Mouse (Mus musculus): ENCODE measurements at regions not wholly inside any gene's neighbourhood (a gene's known extent, or its start where the extent isn't known, plus 50 kb on each side); places are given as distances from the start of the nearest gene placed in this dataset.
"Not testable (repeated sequence)": the region's sequence is repeated elsewhere in the genome, so short reads cannot be mapped to it uniquely, and the experiment has no call there.

DNA sequence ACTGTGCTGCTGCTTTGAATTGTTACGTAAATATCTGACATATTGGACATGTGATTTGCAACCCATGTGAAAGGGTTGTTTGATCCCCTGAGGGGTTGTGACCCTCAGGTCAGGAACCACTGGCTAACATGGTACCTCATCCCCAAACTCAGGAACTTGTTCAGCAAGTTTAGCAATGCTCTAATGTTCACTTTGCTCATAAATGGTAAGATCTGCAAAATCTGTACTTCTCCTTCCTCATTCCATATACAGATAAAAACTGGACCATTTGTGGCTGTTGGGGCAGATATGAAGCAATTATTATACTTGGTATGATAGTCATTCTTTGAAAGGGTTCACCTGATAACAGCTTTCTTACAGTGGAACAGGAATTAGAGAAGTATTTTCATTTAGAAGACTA lies 463.7 kb upstream of the Acvr2a start:
- no peak for TF ChIP-seq POLR2A (IDR thresholded peaks at IDR 0.05; ENCODE audit: extremely low read depth, insufficient read depth, low read length)
- Histone ChIP-seq H3K4me1 (ENCODE audit: control insufficient read depth, insufficient read depth, low read length) (no peaks in the 10 kb centered on the region), H3K27ac (ENCODE audit: insufficient read depth, low read length) (no peak overlapping the region), H3K4me3 (ENCODE audit: insufficient read depth, low read length) (no peak overlapping the region)

- not testable (repeated sequence) for H3K4me3 ChIP-seq (ENCODE audit: insufficient read depth, low read length); H3K4me1 ChIP-seq (ENCODE audit: control insufficient read depth, insufficient read depth, low read length); H3K27ac ChIP-seq (ENCODE audit: insufficient read depth, low read length)
Measured at GRCm38 (mm10) chr2:48371572-48371971, 442.3 kb upstream of the Acvr2a start.

DNA sequence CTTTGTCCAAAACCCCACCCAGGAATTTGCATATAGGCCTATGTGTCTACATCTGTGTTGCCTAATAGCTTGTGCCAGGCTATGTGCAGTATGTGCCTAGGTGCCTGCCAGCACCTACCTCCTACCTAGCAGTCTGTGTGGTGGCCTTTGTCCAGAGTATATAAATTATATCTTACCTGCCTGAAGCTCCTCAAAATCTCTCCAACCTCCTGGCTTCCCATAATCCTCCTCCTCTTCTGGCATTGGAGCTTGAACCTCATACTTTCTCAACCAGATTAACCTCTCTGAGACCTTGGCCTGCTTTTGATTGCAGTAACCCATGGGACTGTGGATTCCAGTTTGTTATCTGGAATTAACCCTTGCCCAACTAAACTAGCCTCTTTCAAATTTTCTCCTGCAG lies 440.8 kb upstream of the Acvr2a start:
- Histone ChIP-seq H3K27ac (ENCODE audit: insufficient read depth, low read length) (no peak overlapping the region), H3K4me3 (ENCODE audit: insufficient read depth, low read length) (no peak overlapping the region), H3K4me1 (ENCODE audit: control insufficient read depth, insufficient read depth, low read length) (no peaks in the 10 kb centered on the region)
- TF ChIP-seq POLR2A (IDR thresholded peaks at IDR 0.05; ENCODE audit: extremely low read depth, insufficient read depth, low read length) (no peak), CTCF (IDR thresholded peaks at IDR 0.05; ENCODE audit: extremely low read depth, insufficient read depth, low read length) (no peak)

DNA sequence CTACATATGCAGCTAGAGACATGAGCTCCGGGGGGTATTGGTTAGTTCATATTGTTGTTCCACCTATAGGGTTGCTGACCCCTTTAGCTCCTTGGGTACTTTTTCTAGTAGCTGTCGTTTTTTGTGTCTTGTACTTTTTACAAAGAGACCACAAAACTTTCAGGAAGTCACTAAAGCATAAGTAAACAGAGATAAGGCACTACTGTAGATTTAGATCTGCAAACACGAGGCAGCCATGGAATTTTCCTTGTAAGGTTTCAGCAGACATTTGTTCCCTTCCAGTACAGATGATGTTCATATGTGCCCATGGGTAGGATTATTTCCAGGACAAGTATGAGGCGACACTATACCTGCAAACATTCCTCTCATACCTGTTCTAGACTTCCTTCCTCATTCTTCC lies 439.6 kb upstream of the Acvr2a start:
- no peaks in the 10 kb centered on the region for H3K4me1 ChIP-seq (ENCODE audit: control insufficient read depth, insufficient read depth, low read length)
- H3K4me3 ChIP-seq (ENCODE audit: insufficient read depth, low read length), result no peak overlapping the region
- no peak for TF ChIP-seq CTCF (IDR thresholded peaks at IDR 0.05; ENCODE audit: extremely low read depth, insufficient read depth, low read length)
- TF ChIP-seq POLR2A (IDR thresholded peaks at IDR 0.05; ENCODE audit: extremely low read depth, insufficient read depth, low read length), result no peak
- no peak overlapping the region for H3K27ac ChIP-seq (ENCODE audit: insufficient read depth, low read length)

DNA sequence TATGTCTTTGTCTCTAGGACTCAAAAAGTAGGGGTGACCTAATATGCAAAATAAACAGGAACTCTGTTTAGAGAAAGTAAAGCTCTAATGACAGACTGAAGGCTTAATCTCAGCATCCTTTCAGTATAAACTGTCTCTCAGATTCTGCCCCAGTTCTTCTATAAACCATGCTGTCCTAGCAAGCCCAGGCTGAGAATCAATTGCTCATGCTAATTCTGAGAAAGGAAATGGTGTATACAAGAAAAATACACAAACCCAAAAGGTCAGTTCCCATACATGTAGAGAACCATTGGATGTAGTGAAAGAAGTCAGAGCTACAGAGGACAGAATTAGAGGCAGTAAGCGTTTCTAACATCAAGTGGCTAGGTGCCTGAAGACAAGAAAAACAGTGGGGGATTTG lies 435.7 kb upstream of the Acvr2a start:
- TF ChIP-seq CTCF (IDR thresholded peaks at IDR 0.05; ENCODE audit: extremely low read depth, insufficient read depth, low read length) (no peak), POLR2A (IDR thresholded peaks at IDR 0.05; ENCODE audit: extremely low read depth, insufficient read depth, low read length) (no peak)
- Histone ChIP-seq H3K4me1 (ENCODE audit: control insufficient read depth, insufficient read depth, low read length) (no peaks in the 10 kb centered on the region), H3K4me3 (ENCODE audit: insufficient read depth, low read length) (no peak overlapping the region), H3K27ac (ENCODE audit: insufficient read depth, low read length) (no peak overlapping the region)

GRCm38 (mm10) chr2:48378749-48379148 lies 435.2 kb upstream of the Acvr2a start:
- no peak overlapping the region for H3K27ac ChIP-seq (ENCODE audit: insufficient read depth, low read length)
- no peak for TF ChIP-seq CTCF (IDR thresholded peaks at IDR 0.05; ENCODE audit: extremely low read depth, insufficient read depth, low read length)
- TF ChIP-seq POLR2A (IDR thresholded peaks at IDR 0.05; ENCODE audit: extremely low read depth, insufficient read depth, low read length), result no peak
- H3K4me3 ChIP-seq (ENCODE audit: insufficient read depth, low read length), result no peak overlapping the region
- H3K4me1 ChIP-seq (ENCODE audit: control insufficient read depth, insufficient read depth, low read length), result no peaks in the 10 kb centered on the region

GRCm38 (mm10) chr2:48380140-48380539 lies 433.8 kb upstream of the Acvr2a start:
- Histone ChIP-seq H3K27ac (ENCODE audit: insufficient read depth, low read length) (no peak overlapping the region), H3K4me3 (ENCODE audit: insufficient read depth, low read length) (no peak overlapping the region), H3K4me1 (ENCODE audit: control insufficient read depth, insufficient read depth, low read length) (no peaks in the 10 kb centered on the region)
- TF ChIP-seq CTCF (IDR thresholded peaks at IDR 0.05; ENCODE audit: extremely low read depth, insufficient read depth, low read length), result no peak
- no peak for TF ChIP-seq POLR2A (IDR thresholded peaks at IDR 0.05; ENCODE audit: extremely low read depth, insufficient read depth, low read length)

GRCm38 (mm10) chr2:48380786-48381185 lies 433.1 kb upstream of the Acvr2a start:
- H3K4me1 ChIP-seq (ENCODE audit: control insufficient read depth, insufficient read depth, low read length), result no peaks in the 10 kb centered on the region
- no peak overlapping the region for H3K4me3 ChIP-seq (ENCODE audit: insufficient read depth, low read length)
- TF ChIP-seq CTCF (IDR thresholded peaks at IDR 0.05; ENCODE audit: extremely low read depth, insufficient read depth, low read length) (no peak), POLR2A (IDR thresholded peaks at IDR 0.05; ENCODE audit: extremely low read depth, insufficient read depth, low read length) (no peak)
- H3K27ac ChIP-seq (ENCODE audit: insufficient read depth, low read length), result no peak overlapping the region

GRCm38 (mm10) chr2:48381481-48382075 lies 432.3 kb upstream of the Acvr2a start:
- H3K4me1 ChIP-seq (ENCODE audit: control insufficient read depth, insufficient read depth, low read length), result no peaks in the 10 kb centered on the region
- H3K27ac ChIP-seq (ENCODE audit: insufficient read depth, low read length), result no peak overlapping the region
- no peak overlapping the region for H3K4me3 ChIP-seq (ENCODE audit: insufficient read depth, low read length)
- TF ChIP-seq CTCF (IDR thresholded peaks at IDR 0.05; ENCODE audit: extremely low read depth, insufficient read depth, low read length), result no peak
- TF ChIP-seq POLR2A (IDR thresholded peaks at IDR 0.05; ENCODE audit: extremely low read depth, insufficient read depth, low read length), result no peak

DNA sequence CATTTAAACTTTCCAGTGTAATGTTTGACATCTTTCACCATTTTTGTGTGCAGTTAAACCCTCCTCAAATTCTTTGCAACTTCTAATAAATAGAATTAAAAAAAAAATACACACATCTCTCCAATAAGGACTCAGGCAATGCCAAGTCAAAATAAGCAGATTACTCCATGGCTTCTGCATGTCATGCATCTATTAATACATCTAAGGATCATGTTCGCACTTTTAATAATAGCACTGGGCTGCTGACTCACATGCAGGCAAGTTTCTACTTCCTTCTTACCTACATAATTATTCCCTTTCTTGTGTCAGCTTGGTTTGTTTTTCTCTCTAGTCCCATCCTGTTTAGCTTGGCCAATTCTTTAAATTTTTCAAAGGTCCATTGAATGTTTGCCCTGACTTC lies 415.4 kb upstream of the Acvr2a start:
- no peak overlapping the region for H3K27ac ChIP-seq (ENCODE audit: insufficient read depth, low read length)
- no peaks in the 10 kb centered on the region for H3K4me1 ChIP-seq (ENCODE audit: control insufficient read depth, insufficient read depth, low read length)
- H3K4me3 ChIP-seq (ENCODE audit: insufficient read depth, low read length), result no peak overlapping the region
- TF ChIP-seq POLR2A (IDR thresholded peaks at IDR 0.05; ENCODE audit: extremely low read depth, insufficient read depth, low read length) (no peak), CTCF (IDR thresholded peaks at IDR 0.05; ENCODE audit: extremely low read depth, insufficient read depth, low read length) (no peak)

- no peak overlapping the region for H3K27ac ChIP-seq (ENCODE audit: insufficient read depth, low read length)
- no peaks in the 10 kb centered on the region for H3K4me1 ChIP-seq (ENCODE audit: control insufficient read depth, insufficient read depth, low read length)
- H3K4me3 ChIP-seq (ENCODE audit: insufficient read depth, low read length), result no peak overlapping the region
- TF ChIP-seq CTCF (IDR thresholded peaks at IDR 0.05; ENCODE audit: extremely low read depth, insufficient read depth, low read length) (no peak), POLR2A (IDR thresholded peaks at IDR 0.05; ENCODE audit: extremely low read depth, insufficient read depth, low read length) (no peak)
Measured at GRCm38 (mm10) chr2:48399191-48399590, 414.7 kb upstream of the Acvr2a start.

Data from cortical plate, adult 2 months (tissue).